Mouse (Mus musculus) heart, embryonic 10.5 days (tissue): ENCODE measurements at regions not wholly inside any gene's neighbourhood (a gene's known extent, or its start where the extent isn't known, plus 50 kb on each side); places are given as distances from the start of the nearest gene placed in this dataset.

ENCODE experiments used
- DNase-seq: peaks from one replicate; pipeline ENCODE4 v3.0.0-alpha.2; 2017; ENCODE audit warnings: low spot score
- H3K27ac ChIP-seq: fragments of 300-500 bp; sonication (generic); 2 replicates; pipeline ENCODE4 v1.5.1; 2016; ENCODE audit warnings: mild to moderate bottlenecking
- H3K27me3 ChIP-seq: fragments of 300-500 bp; sonication (generic); 2 replicates; pipeline ENCODE4 v1.6.1; 2016; ENCODE audit warnings: mild to moderate bottlenecking; ENCODE audit not compliant: poor library complexity, insufficient read depth, severe bottlenecking
- H3K36me3 ChIP-seq: fragments of 300-500 bp; sonication (generic); 2 replicates; pipeline ENCODE4 v1.6.1; 2016; ENCODE audit warnings: mild to moderate bottlenecking, moderate library complexity
- H3K4me1 ChIP-seq: fragments of 300-500 bp; sonication (generic); 2 replicates; pipeline ENCODE4 v1.6.1; 2016; ENCODE audit warnings: mild to moderate bottlenecking
- H3K4me3 ChIP-seq: fragments of 300-500 bp; sonication (generic); 2 replicates; pipeline ENCODE4 v1.5.1; 2016; ENCODE audit warnings: mild to moderate bottlenecking, moderate library complexity
- H3K9me3 ChIP-seq: fragments of 300-500 bp; sonication (generic); 2 replicates; pipeline ENCODE4 v1.6.1; 2016; ENCODE audit warnings: mild to moderate bottlenecking, moderate library complexity
- WGBS: fragments of 180-500 bp; shearing (Covaris S2); methylation state at CpG from one replicate; pipeline ENCODE4 v1.1.7; 2016; 5-methylcytosine and 5-hydroxymethylcytosine counted together

DNA sequence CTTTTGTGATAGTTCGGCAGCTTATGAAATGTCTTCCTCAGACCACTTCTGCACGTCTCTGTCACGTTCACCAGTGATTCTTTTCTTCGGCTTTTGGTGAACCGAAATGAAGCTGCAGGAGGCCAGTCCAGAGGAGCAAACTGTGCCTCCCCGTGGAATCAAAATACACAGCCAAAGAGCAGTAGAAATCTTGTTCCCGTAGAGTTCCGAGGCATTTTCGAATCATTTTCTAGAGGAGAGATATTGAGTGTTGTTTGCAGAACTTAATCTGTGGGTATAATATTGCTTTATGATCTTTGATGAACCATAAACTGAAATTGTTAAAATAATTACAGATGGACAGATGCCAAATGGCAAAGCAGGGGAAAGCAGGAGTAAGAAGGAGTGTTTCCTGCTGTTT, 52.4 kb upstream of the Akirin2 start:
- H3K4me1 ChIP-seq = no peaks in the 10 kb centered on the region

DNA sequence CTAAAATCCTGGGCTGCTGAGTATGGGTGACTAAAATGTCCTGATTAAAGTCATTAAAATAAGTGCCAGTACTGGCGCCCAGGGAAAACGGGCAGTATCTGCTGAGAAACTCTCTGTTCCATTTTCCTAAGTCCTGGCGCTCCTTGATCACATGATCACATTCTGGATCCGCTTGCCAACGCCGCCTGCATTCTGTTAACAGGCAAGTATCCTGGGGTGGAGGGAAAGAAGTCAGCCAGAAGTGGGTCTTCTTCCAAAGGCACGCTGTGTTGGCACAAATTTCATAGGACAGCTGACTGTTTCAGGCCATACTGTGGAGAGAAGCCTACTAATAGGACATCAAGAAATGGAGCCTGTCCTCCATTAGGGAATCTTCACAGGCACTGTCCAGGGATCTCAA, 52.0 kb upstream of the Akirin2 start:
- Histone ChIP-seq H3K9me3 (no peaks in the 10 kb centered on the region), H3K4me1 (no peaks in the 10 kb centered on the region), H3K36me3 (no peaks in the 10 kb centered on the region), H3K27ac (no peak overlapping the region), H3K4me3 (no peak overlapping the region), H3K27me3 (no peaks in the 10 kb centered on the region)
- 85% methylated on average over 7 of the region's 7 CpGs for WGBS
- peak; percentile 60 for DNase-seq

More for the DNA sequence above, 52.4 kb upstream of the Akirin2 start:
- no peaks in the 10 kb centered on the region for H3K36me3 ChIP-seq
- WGBS = 90% methylated on average over 9 of the region's 9 CpGs
- no peak overlapping the region for H3K27ac ChIP-seq
- no peaks in the 10 kb centered on the region for H3K27me3 ChIP-seq
- no peak for DNase-seq
- H3K9me3 ChIP-seq = no peaks in the 10 kb centered on the region
- no peak overlapping the region for H3K4me3 ChIP-seq

DNA sequence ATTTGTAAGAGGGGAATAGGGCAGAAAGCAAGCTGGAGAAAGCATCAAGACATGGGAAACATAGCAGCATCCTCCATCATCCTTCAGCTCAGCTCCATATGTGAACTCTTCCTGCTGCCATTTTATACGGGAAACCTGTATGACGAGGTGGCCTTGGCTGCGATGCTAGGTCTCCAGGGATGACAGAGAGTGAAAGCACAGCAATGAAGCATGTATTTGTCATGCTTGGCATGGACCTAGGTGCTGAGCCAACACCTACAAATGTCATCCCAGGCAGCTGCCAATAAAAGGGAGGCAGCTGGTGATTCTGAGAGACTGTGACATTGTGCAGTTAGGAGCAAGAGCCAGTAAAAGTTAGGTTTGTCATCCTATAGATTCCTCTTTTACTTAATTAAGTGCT, 51.0 kb upstream of the Akirin2 start:
- Histone ChIP-seq H3K4me1 (no peaks in the 10 kb centered on the region), H3K4me3 (no peak overlapping the region), H3K9me3 (no peaks in the 10 kb centered on the region), H3K36me3 (no peaks in the 10 kb centered on the region), H3K27me3 (no peaks in the 10 kb centered on the region), H3K27ac (no peak overlapping the region)
- 95% methylated on average over 3 of the region's 3 CpGs for WGBS
- DNase-seq = peak; percentile 42
